Mouse (Mus musculus) midbrain, postnatal 0 days (tissue): ENCODE data around the gene Fam163b. TPM values are rescaled to one million over a fixed set of nuclear protein-coding genes. Genes with fewer than 3 reads are reported as not detected.

Source experiments
- ATAC-seq: fragments of 200-750 bp; cut with Nextera tagmentation; 2 replicates; pipeline ENCODE4 v1.8.0; 2017; ENCODE audit warnings: moderate number of reproducible peaks, mild to moderate bottlenecking, moderate TSS enrichment, moderate library complexity; ENCODE audit not compliant: low FRiP score
- DNase-seq: peaks from one replicate; pipeline ENCODE4 v3.0.0-alpha.2; 2015; ENCODE audit warnings: low spot score
- H3K27ac ChIP-seq: fragments of 300-500 bp; sonication (generic); 2 replicates; pipeline ENCODE4 v1.5.1; 2014; ENCODE audit warnings: low read depth, mild to moderate bottlenecking, low read length, mixed read lengths
- H3K27me3 ChIP-seq: fragments of 300-500 bp; sonication (generic); 2 replicates; pipeline ENCODE4 v1.6.1; 2014; ENCODE audit warnings: low read length, control low read depth, mixed read lengths; ENCODE audit not compliant: insufficient read depth
- H3K36me3 ChIP-seq: fragments of 300-500 bp; sonication (generic); 2 replicates; pipeline ENCODE4 v1.6.1; 2014; ENCODE audit warnings: low read length, control low read depth, mixed read lengths; ENCODE audit not compliant: insufficient read depth
- H3K4me1 ChIP-seq: fragments of 300-500 bp; sonication (generic); 2 replicates; pipeline ENCODE4 v1.6.1; 2014; ENCODE audit warnings: mild to moderate bottlenecking, control low read depth, antibody characterized with exemption, low read length, mixed read lengths; ENCODE audit not compliant: insufficient read depth
- H3K4me2 ChIP-seq: fragments of 300-500 bp; sonication (generic); 2 replicates; pipeline ENCODE4 v1.6.1; 2014; ENCODE audit warnings: low read depth, mild to moderate bottlenecking, low read length, mixed read lengths; ENCODE audit not compliant: poor library complexity, severe bottlenecking
- H3K4me3 ChIP-seq: fragments of 300-500 bp; sonication (generic); 2 replicates; pipeline ENCODE4 v1.5.1; 2014; ENCODE audit warnings: low read depth, mild to moderate bottlenecking, low read length, moderate library complexity
- H3K9ac ChIP-seq: fragments of 300-500 bp; sonication (generic); replicated peaks from 2 replicates; pipeline ENCODE4 v1.6.1; 2014; ENCODE audit warnings: mild to moderate bottlenecking, low read length, moderate library complexity, mixed read lengths; ENCODE audit not compliant: poor library complexity, severe bottlenecking
- H3K9me3 ChIP-seq: fragments of 300-500 bp; sonication (generic); 2 replicates; pipeline ENCODE4 v1.6.1; 2016; ENCODE audit warnings: low read length, control low read depth
- CTCF ChIP-seq: IDR thresholded peaks from 2 replicates; pipeline ENCODE4 v1.5.1; 2016; ENCODE audit warnings: antibody characterized with exemption, mild to moderate bottlenecking
- WGBS: fragments of 180-500 bp; shearing (Covaris S2); extraction: QIAGEN DNeasy Blood & Tissue Kit; methylation state at CpG from one replicate; pipeline ENCODE4 v1.1.7; 2014; 5-methylcytosine and 5-hydroxymethylcytosine counted together
- polyA plus RNA-seq: library from polyadenylated mRNA; unstranded; fragments of >200 nt; fragmentation: Nextera tagmentation; extraction: Ambion mirVana; gene quantifications from 2 replicates; pipeline ENCODE4 v1.2.1, GENCODE M21; 2015
- total RNA-seq: library from RNA; depleted of rRNA; stranded (reverse); fragments of >200 nt; gene quantifications from 2 replicates; pipeline ENCODE4 v1.2.3, GENCODE M21; 2014

Fam163b gene
- total and polyA plus RNA-seq, 2 experiments from 2014 or later = 8.4 to 13.0 TPM

GRCm38 (mm10) chr2:27175696-27176267, 33.5 kb upstream of the Fam163b start:
- H3K4me3 ChIP-seq = no peak overlapping the region
- H3K4me1 ChIP-seq = no peaks in the 10 kb centered on the region
- ATAC-seq (no peak), DNase-seq (no peak)
- no peak overlapping the region for H3K27ac ChIP-seq
- no peaks in the 10 kb centered on the region for H3K36me3 ChIP-seq
- no peaks in the 10 kb centered on the region for H3K9me3 ChIP-seq
- H3K27me3 ChIP-seq = no peaks in the 10 kb centered on the region
- no peak overlapping the region for H3K4me2 ChIP-seq
- TF ChIP-seq CTCF = no peak
- WGBS = 75% methylated on average over 10 of the region's 10 CpGs
- H3K9ac ChIP-seq = no peak overlapping the region

DNA sequence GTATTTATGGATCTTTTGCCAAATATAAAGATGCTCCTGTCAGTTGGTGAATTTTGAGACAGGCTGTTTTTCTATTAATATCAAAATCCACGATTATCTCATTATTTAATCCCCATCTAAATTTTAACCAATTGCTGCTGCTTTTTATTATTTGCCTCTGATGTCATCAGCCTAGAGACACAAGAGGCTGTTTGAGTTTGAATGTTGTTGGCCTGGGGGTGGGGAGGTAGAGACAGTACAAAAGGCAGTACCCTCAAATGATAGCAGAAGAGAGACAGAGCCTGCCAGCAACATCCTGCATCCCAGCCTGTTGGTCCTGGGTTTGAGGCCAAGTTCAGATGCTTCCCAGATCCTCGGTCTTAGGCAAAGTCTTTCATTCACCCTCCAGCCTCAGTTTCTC, 32.0 kb upstream of the Fam163b start:
- Histone ChIP-seq H3K27ac (peak overlapping the region; percentile 76; the same call in 1 of the 2 replicates), H3K9ac (no peak overlapping the region), H3K9me3 (no peaks in the 10 kb centered on the region), H3K27me3 (no peaks in the 10 kb centered on the region), H3K36me3 (no peaks in the 10 kb centered on the region), H3K4me2 (no peak overlapping the region), H3K4me3 (no peak overlapping the region), H3K4me1 (no peaks in the 10 kb centered on the region)
- DNase-seq (no peak), ATAC-seq (no peak)
- WGBS = 67% methylated on average over 2 of the region's 2 CpGs
- TF ChIP-seq CTCF = no peak

DNA sequence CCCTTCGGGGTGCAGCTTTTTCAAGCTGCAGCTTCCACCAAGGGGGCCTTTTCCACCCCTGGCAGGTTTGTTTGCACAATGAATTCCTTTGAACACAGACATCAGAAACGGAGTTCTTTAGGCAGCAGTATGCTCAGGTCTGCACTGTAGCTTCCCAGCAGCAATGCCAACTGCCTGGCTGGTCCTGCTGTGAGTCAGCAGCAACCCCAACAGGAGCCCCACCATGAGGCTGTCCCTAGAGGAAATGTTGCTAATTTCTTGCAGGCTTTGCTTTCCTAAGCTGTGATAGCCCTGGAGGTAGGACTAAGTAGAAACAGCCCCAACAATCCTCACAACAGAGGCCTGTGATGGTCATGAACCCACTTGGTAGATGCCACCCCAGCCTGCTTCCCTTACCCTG, 24.7 kb upstream of the Fam163b start:
- DNase-seq = no peak
- 23% methylated on average over 2 of the region's 2 CpGs for WGBS
- no peaks in the 10 kb centered on the region; the same call in 1 of the 2 replicates for H3K4me1 ChIP-seq

GRCm38 (mm10) chr2:27166074-27166473, 23.8 kb upstream of the Fam163b start:
- ATAC-seq = no peak
- DNase-seq = no peak
- WGBS = 78% methylated on average over 2 of the region's 2 CpGs

More for the DNA sequence above, 24.7 kb upstream of the Fam163b start:
- Histone ChIP-seq H3K4me3 (no peak overlapping the region), H3K9me3 (no peaks in the 10 kb centered on the region), H3K9ac (no peak overlapping the region), H3K4me2 (no peak overlapping the region), H3K27ac (no peak overlapping the region), H3K36me3 (no peaks in the 10 kb centered on the region), H3K27me3 (no peaks in the 10 kb centered on the region)
- ATAC-seq = no peak
- TF ChIP-seq CTCF = no peak

DNA sequence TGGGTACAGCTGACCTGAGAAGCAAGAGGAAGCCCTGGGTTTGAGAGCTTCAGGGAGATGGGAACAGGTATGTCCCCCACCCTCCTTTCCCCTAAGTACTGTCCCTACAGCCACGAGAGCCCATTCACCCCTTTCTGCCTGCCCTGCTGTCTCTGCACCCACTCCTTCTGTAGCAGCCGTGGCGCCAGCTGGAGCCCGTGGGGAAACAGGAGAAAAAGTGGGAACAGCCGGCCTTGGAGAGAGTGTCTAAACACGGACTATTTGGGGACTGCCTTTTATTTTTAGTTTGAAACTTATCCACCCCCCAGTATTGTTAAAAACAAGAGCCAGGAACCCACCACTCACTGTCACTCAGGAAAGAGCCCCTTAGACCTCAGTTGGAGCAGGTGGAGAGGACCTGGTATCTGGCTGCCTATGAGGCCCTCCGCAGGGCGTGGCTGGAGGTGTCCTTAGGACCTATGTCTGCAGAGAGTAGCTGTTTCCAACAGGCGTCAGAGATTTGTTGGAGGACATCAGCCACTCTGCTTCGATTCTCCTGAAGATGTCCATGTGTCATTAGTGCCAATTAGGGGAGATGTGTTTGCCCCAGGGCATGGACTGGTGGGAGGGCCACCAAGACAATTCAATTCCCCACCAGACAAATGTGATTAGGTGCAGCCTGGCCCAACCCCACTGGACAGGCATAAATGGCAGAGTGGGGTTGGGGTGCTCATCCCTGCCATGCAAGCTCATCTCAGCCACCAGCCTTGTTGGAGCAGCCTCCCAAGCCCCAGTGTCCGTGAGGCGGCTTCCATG, 22.7 kb upstream of the Fam163b start, which contains the start of gene Dbh:
Gene Dbh (plus strand): TSS at position 438 of the 795 bp plus-strand sequence.
- Histone ChIP-seq H3K4me1 (no peaks in the 10 kb centered on the region; the same call in 1 of the 2 replicates), H3K9me3 (no peaks in the 10 kb centered on the region), H3K27me3 (no peaks in the 10 kb centered on the region), H3K36me3 (no peaks in the 10 kb centered on the region), H3K4me3 (no peak within 1 kb of the TSS), H3K9ac (no peak within 1 kb of the TSS), H3K4me2 (no peak within 1 kb of the TSS), H3K27ac (no peak within 1 kb of the TSS)
- 83% methylated on average over 12 of the region's 12 CpGs for WGBS
- TF ChIP-seq CTCF = no peak
- ATAC-seq (no peak), DNase-seq (no peak)

More at GRCm38 (mm10) chr2:27166074-27166473, 23.8 kb upstream of the Fam163b start:
- Histone ChIP-seq H3K4me2 (no peak overlapping the region), H3K9me3 (no peaks in the 10 kb centered on the region), H3K36me3 (no peaks in the 10 kb centered on the region), H3K27ac (no peak overlapping the region), H3K4me1 (no peaks in the 10 kb centered on the region; the same call in 1 of the 2 replicates), H3K9ac (no peak overlapping the region), H3K27me3 (no peaks in the 10 kb centered on the region), H3K4me3 (no peak overlapping the region)
- TF ChIP-seq CTCF = no peak

GRCm38 (mm10) chr2:27163851-27164250, 21.6 kb upstream of the Fam163b start:
- no peak overlapping the region for H3K27ac ChIP-seq
- no peak for ATAC-seq

More at GRCm38 (mm10) chr2:27163851-27164250, 21.6 kb upstream of the Fam163b start:
- H3K4me1 ChIP-seq = no peaks in the 10 kb centered on the region; the same call in 1 of the 2 replicates
- H3K4me2 ChIP-seq = no peak overlapping the region
- no peaks in the 10 kb centered on the region for H3K36me3 ChIP-seq
- H3K9me3 ChIP-seq = no peaks in the 10 kb centered on the region
- WGBS = 70% methylated on average over 5 of the region's 5 CpGs
- no peak overlapping the region for H3K9ac ChIP-seq
- H3K4me3 ChIP-seq = no peak overlapping the region
- H3K27me3 ChIP-seq = no peaks in the 10 kb centered on the region
- DNase-seq = no peak
- no peak for TF ChIP-seq CTCF
